Mouse (Mus musculus): ENCODE measurements around the gene Rad9b. TPM values are rescaled to one million over a fixed set of nuclear protein-coding genes. Genes with fewer than 3 reads are reported as not detected.

Rad9b gene
- polyA plus RNA-seq, 1 experiment from 2014 or later = 17.1 TPM

GRCm38 (mm10) chr5:122391786-122392180 is 37.8 kb upstream of the Rad9b start, which contains the start of gene Arpc3:
Arpc3 (plus strand) TSS chr5:122391878.
- Histone ChIP-seq H3K9ac (peak within 1 kb of the TSS; percentile 93), H3K36me3 (peaks cover 9% of the 10 kb centered on the region), H3K4me3 (peak within 1 kb of the TSS; percentile 85), H3K4me2 (peak within 1 kb of the TSS; percentile 87), H3K27ac (0 out of 2 replicates have a peak within 1 kb of the TSS, but pooled peaks have one; percentile 33), H3K9me3 (no peaks in the 10 kb centered on the region), H3K4me1 (peaks cover 12% of the 10 kb centered on the region), H3K27me3 (no peaks in the 10 kb centered on the region)
- ATAC-seq (ENCODE audit: insufficient number of reproducible peaks, insufficient read depth, low FRiP score, low TSS enrichment, low read depth) = peak; percentile 81
- whole genome bisulfite sequencing = under 1% methylated on average over 39 of the region's 39 CpGs

- peak overlapping the region; percentile 87 for H3K4me2 ChIP-seq
- H3K4me3 ChIP-seq = peak overlapping the region; percentile 85
- ATAC-seq (ENCODE audit: insufficient number of reproducible peaks, insufficient read depth, low FRiP score, low TSS enrichment, low read depth) = no peak
- 54% methylated on average over 16 of the region's 16 CpGs for WGBS
- no peaks in the 10 kb centered on the region for H3K27me3 ChIP-seq
- 0 out of 2 replicates have a peak, but pooled peaks cover 6% of the 10 kb centered on the region for H3K36me3 ChIP-seq
- peaks cover 12% of the 10 kb centered on the region for H3K4me1 ChIP-seq
- H3K27ac ChIP-seq = no peak overlapping the region
- H3K9ac ChIP-seq = no peak overlapping the region; the same call in 1 of the 2 replicates
- H3K9me3 ChIP-seq = no peaks in the 10 kb centered on the region
Measured at GRCm38 (mm10) chr5:122391178-122391785, 37.2 kb upstream of the Rad9b start.

GRCm38 (mm10) chr5:122390671-122391070 is 36.6 kb upstream of the Rad9b start:
- Histone ChIP-seq H3K4me2 (no peak overlapping the region), H3K9ac (no peak overlapping the region), H3K9me3 (no peaks in the 10 kb centered on the region), H3K4me3 (no peak overlapping the region), H3K36me3 (0 out of 2 replicates have a peak, but pooled peaks cover 6% of the 10 kb centered on the region), H3K27ac (no peak overlapping the region), H3K4me1 (peaks cover 12% of the 10 kb centered on the region), H3K27me3 (no peaks in the 10 kb centered on the region)
- no peak for ATAC-seq (ENCODE audit: insufficient number of reproducible peaks, insufficient read depth, low FRiP score, low TSS enrichment, low read depth)

GRCm38 (mm10) chr5:122390006-122390405 is 36.0 kb upstream of the Rad9b start:
- Histone ChIP-seq H3K9me3 (no peaks in the 10 kb centered on the region), H3K4me1 (peaks cover 12% of the 10 kb centered on the region), H3K27me3 (no peaks in the 10 kb centered on the region), H3K4me3 (no peak overlapping the region), H3K27ac (no peak overlapping the region), H3K9ac (no peak overlapping the region), H3K4me2 (no peak overlapping the region), H3K36me3 (0 out of 2 replicates have a peak, but pooled peaks cover 3% of the 10 kb centered on the region)
- 92% methylated on average over 5 of the region's 5 CpGs for WGBS
- no peak for ATAC-seq (ENCODE audit: insufficient number of reproducible peaks, insufficient read depth, low FRiP score, low TSS enrichment, low read depth)

GRCm38 (mm10) chr5:122379374-122380155 is 25.5 kb upstream of the Rad9b start:
- WGBS = 60% methylated on average over 11 of the region's 11 CpGs
- peaks cover 54% of the 10 kb centered on the region for H3K36me3 ChIP-seq

GRCm38 (mm10) chr5:122378171-122378570 is 24.1 kb upstream of the Rad9b start:
- Histone ChIP-seq H3K4me3 (no peak overlapping the region), H3K27me3 (no peaks in the 10 kb centered on the region), H3K27ac (no peak overlapping the region), H3K9ac (no peak overlapping the region), H3K4me1 (peaks cover 6% of the 10 kb centered on the region), H3K9me3 (no peaks in the 10 kb centered on the region), H3K36me3 (peaks cover 63% of the 10 kb centered on the region), H3K4me2 (no peak overlapping the region)
- ATAC-seq (ENCODE audit: insufficient number of reproducible peaks, insufficient read depth, low FRiP score, low TSS enrichment, low read depth) = no peak
- 92% methylated on average over 12 of the region's 12 CpGs for WGBS

More at GRCm38 (mm10) chr5:122379374-122380155, 25.5 kb upstream of the Rad9b start:
- no peak for ATAC-seq (ENCODE audit: insufficient number of reproducible peaks, insufficient read depth, low FRiP score, low TSS enrichment, low read depth)
- Histone ChIP-seq H3K27me3 (no peaks in the 10 kb centered on the region), H3K9me3 (no peaks in the 10 kb centered on the region), H3K27ac (no peak overlapping the region), H3K4me1 (no peaks in the 10 kb centered on the region), H3K4me3 (no peak overlapping the region), H3K4me2 (no peak overlapping the region), H3K9ac (no peak overlapping the region)

- peaks cover 60% of the 10 kb centered on the region for H3K36me3 ChIP-seq
- H3K4me3 ChIP-seq = no peak overlapping the region
- 86% methylated on average over 4 of the region's 4 CpGs for WGBS
- no peak overlapping the region for H3K4me2 ChIP-seq
- H3K27me3 ChIP-seq = no peaks in the 10 kb centered on the region
- H3K27ac ChIP-seq = no peak overlapping the region
- ATAC-seq (ENCODE audit: insufficient number of reproducible peaks, insufficient read depth, low FRiP score, low TSS enrichment, low read depth) = no peak
- H3K9ac ChIP-seq = no peak overlapping the region
- no peaks in the 10 kb centered on the region for H3K9me3 ChIP-seq
- peaks cover 10% of the 10 kb centered on the region for H3K4me1 ChIP-seq
Measured at GRCm38 (mm10) chr5:122377101-122377833, 23.2 kb upstream of the Rad9b start.

GRCm38 (mm10) chr5:122372878-122373277 is 18.8 kb upstream of the Rad9b start:
- Histone ChIP-seq H3K27ac (peak overlapping the region; percentile 95), H3K4me3 (peak overlapping the region; percentile 81), H3K4me1 (peaks cover 20% of the 10 kb centered on the region), H3K4me2 (peak overlapping the region; percentile 68), H3K36me3 (peaks cover 43% of the 10 kb centered on the region), H3K9me3 (no peaks in the 10 kb centered on the region), H3K27me3 (no peaks in the 10 kb centered on the region), H3K9ac (peak overlapping the region; percentile 87)
- WGBS = 6% methylated on average over 5 of the region's 5 CpGs
- no peak for ATAC-seq (ENCODE audit: insufficient number of reproducible peaks, insufficient read depth, low FRiP score, low TSS enrichment, low read depth)

- WGBS = under 1% methylated on average over 53 of the region's 53 CpGs
- Histone ChIP-seq H3K36me3 (peaks cover 48% of the 10 kb centered on the region), H3K4me2 (peak within 1 kb of the TSS; percentile 68), H3K9me3 (no peaks in the 10 kb centered on the region), H3K27me3 (no peaks in the 10 kb centered on the region), H3K9ac (peak within 1 kb of the TSS; percentile 87), H3K27ac (peak within 1 kb of the TSS; percentile 95), H3K4me3 (peak within 1 kb of the TSS; percentile 81), H3K4me1 (peaks cover 20% of the 10 kb centered on the region)
- peak; percentile 88 for ATAC-seq (ENCODE audit: insufficient number of reproducible peaks, insufficient read depth, low FRiP score, low TSS enrichment, low read depth)
Measured at GRCm38 (mm10) chr5:122372192-122372769, 18.2 kb upstream of the Rad9b start, which contains the start of gene Fam216a. Fam216a (minus strand) TSS chr5:122372364.

GRCm38 (mm10) chr5:122371591-122372191 is 17.7 kb upstream of the Rad9b start, which contains the start of gene Gpn3:
Gpn3 (plus strand) TSS chr5:122371876.
- peak within 1 kb of the TSS; percentile 68 for H3K4me2 ChIP-seq
- H3K4me3 ChIP-seq = peak within 1 kb of the TSS; percentile 81
- peak within 1 kb of the TSS; percentile 87 for H3K9ac ChIP-seq
- no peaks in the 10 kb centered on the region for H3K9me3 ChIP-seq
- no peaks in the 10 kb centered on the region for H3K27me3 ChIP-seq
- peaks cover 20% of the 10 kb centered on the region for H3K4me1 ChIP-seq
- peaks cover 48% of the 10 kb centered on the region for H3K36me3 ChIP-seq
- H3K27ac ChIP-seq = peak within 1 kb of the TSS; percentile 95
- WGBS = under 1% methylated on average over 39 of the region's 46 CpGs
- ATAC-seq (ENCODE audit: insufficient number of reproducible peaks, insufficient read depth, low FRiP score, low TSS enrichment, low read depth) = peak; percentile 60
